Mouse (Mus musculus) granulocyte monocyte progenitor cell, adult 5-6 weeks (primary cell): ENCODE measurements at regions not wholly inside any gene's neighbourhood (a gene's known extent, or its start where the extent isn't known, plus 50 kb on each side); places are given as distances from the start of the nearest gene placed in this dataset.

ENCODE experiments used
- ATAC-seq: replicated peaks from 2 replicates; pipeline ENCODE4 v1.8.0; 2016; ENCODE audit warnings: mild to moderate bottlenecking, moderate TSS enrichment, inconsistent platforms; ENCODE audit not compliant: poor library complexity, severe bottlenecking

DNA sequence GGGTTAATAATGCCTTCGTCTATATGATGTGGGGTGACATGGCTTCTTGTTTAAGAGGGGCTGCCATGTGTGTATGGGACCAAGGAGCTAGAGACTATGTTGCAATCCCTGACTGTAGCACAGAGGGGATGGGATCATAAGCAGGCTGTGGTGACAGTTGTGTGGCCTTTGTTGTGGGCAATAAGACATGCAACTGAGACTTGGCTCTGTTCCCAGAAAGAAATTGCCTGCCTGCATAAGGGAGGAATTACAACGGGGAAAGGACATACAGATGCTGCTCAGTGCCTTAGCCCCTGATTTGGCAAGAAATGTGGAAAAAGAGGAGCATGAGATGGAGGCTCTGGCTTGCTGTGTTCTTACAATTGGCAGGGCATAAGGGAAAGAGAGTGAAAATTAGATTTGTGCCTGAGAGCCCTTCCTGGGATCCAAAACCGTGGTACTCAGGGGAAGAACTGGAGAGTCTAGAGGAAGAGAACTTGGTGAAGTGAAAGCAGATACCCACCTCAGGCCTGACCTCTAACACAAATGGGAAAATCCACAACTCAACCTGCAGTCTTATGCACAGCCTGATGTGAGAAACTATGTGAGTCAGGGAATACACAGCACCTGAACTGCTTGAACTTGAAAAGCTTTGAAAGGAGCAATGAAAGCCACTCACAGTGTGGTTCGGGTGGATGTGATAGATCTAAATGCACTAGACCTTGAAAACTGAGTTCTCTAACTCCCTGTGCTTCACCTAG, 271.9 kb downstream of the 4930544G11Rik start:
- peak; percentile 86 for ATAC-seq

DNA sequence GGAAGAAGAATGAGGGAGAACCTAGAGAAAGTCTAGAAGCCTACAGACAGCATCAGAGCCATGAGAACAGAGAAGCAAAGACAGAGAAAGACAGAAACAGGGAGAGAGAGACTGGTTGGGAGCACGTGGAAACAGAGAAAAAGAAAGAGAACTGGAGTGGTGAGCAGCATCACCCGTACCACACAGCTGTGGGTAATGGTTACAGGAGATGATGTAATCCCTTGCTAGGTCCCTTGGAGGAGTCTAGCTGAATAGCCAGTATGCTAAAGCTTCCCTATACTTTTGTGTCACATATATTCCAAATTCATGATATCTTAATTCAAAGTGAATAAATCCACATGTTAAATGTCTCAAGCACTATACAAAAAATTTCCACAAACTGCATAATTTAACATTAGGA, 284.0 kb downstream of the 4930544G11Rik start:
- ATAC-seq, result peak; percentile 55; the same call in 1 of the 2 replicates

DNA sequence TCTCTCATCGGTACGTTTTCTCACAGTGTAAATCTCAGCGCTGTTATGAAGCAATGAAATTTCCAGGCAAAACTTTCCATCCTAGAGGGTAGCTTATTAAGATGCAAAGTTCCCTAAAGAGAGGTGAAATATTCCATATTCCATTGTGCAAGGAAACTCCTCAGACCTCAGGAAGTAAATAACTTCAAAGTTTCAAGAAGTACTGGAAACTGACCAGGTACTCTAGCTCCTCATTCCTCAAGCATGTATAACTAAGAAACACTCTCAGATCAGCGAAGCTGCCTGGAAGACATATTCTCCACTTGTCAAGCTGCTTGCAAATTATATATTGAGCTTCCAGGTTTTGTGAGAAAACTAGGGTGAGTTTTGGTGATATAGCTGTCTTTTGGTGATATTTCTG, 279.8 kb upstream of the Mad2l1 start:
- no peak for ATAC-seq

- ATAC-seq, result peak; percentile 89
Measured at GRCm38 (mm10) chr6:66263429-66263828, 271.8 kb upstream of the Mad2l1 start.

- ATAC-seq, result no peak
Measured at GRCm38 (mm10) chr6:66263918-66264317, 271.3 kb upstream of the Mad2l1 start.

DNA sequence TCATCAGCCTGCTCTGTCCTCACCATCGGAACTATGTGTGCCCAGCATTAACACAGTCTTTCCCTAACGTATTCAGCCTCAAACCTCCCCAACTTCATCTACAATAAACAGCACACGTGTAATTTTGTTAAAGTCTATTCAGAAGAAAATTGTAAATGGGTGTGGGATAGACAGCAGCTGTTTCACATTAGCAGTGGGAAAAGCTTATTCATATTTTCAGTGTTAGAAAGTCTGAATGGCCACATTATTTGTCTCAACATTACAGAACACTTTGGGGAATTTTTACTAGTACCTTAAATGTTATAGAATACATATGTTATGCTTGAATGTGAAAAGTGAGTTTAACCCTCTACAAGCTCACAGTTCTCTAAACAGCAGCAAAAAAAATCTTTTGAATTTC, 266.8 kb upstream of the Mad2l1 start:
- ATAC-seq, result no peak

GRCm38 (mm10) chr6:66271414-66272206, 263.6 kb upstream of the Mad2l1 start:
- no peak for ATAC-seq

- ATAC-seq, result peak; percentile 85
Measured at GRCm38 (mm10) chr6:66272216-66272615, 263.0 kb upstream of the Mad2l1 start.

DNA sequence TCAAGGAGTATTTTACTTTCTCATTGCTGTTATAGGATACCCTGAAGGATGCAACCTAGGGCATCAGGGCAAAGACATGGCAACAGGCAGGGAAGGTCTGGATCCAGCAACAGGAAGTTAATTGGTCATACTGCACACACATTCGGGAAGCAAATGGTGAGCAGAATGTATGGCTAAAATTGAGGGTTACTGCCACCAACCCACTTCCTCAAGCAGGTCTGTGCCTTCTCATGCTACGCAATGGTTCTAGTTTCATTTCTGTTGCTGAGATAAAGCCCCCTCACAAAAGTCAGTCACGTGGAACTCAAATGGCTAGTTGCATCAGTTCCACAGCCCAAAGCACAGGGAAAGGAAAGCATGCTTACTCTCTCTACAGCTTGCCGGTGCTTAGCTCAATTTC, 260.5 kb upstream of the Mad2l1 start:
- peak; percentile 92 for ATAC-seq

GRCm38 (mm10) chr6:66280701-66281100, 254.5 kb upstream of the Mad2l1 start:
- no peak for ATAC-seq

DNA sequence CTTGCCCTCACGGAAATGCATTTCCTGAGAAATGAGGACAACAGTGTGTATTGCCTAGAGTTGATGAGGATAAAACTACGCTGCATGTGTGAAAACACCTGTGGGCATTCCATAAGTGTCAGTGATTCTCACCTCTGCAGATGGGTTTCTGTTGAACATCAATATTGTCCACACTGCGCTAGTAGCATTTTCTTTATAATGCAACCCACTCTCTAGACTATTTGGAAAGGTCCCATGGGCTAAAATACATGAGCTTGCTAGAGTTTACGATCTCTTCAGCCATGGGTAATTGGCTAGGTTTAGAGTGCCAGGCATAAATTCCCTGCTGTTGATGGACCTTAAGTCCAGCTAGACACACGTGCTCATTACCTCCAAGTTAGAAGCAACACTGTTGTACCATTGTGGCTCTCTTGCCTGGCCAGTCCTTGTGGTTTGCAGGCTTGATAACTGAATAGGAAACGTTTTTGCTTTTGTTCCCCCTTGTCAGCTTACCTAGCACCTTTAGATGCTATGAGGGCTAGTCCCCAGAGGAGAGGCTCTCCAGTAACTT, 252.5 kb upstream of the Mad2l1 start:
- no peak for ATAC-seq

DNA sequence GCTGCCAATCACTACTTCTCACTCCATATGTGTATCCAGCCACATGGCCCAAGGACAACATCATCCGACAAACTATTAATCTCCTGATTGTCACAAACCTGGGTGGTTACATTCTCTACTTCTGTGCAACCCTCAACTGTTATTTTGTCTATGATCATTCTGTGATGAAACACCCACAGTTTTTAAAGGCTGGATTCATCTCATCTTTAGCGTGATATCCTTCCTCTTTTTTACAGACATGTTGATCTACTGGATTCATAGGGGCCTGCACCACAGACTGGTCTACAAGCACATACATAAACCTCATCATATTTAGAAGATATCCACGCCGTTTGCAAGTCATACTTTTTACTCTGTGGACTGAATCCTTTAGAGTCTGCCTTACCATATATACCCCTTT, 251.7 kb upstream of the Mad2l1 start:
- ATAC-seq, result peak; percentile 90

DNA sequence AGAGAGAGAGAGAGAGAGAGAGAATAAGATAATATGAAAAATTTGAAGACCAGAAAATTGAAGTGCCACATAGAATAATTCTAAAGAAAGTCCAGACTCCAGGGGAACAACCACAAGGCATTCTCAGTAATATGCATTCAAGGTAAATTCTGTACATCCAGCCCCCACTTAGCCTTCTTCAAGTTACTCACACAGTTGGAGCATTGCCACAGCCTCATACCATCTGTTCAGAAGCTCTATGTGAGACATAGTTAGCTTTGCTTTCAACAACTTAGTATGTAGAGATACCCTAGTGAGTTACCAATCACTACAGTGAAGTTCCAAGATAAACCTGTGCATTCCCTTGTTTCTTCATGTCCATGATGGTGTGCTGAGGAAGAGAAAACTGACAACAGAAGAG, 247.6 kb upstream of the Mad2l1 start:
- ATAC-seq, result no peak

GRCm38 (mm10) chr6:66289196-66289595, 246.0 kb upstream of the Mad2l1 start:
- ATAC-seq, result no peak

DNA sequence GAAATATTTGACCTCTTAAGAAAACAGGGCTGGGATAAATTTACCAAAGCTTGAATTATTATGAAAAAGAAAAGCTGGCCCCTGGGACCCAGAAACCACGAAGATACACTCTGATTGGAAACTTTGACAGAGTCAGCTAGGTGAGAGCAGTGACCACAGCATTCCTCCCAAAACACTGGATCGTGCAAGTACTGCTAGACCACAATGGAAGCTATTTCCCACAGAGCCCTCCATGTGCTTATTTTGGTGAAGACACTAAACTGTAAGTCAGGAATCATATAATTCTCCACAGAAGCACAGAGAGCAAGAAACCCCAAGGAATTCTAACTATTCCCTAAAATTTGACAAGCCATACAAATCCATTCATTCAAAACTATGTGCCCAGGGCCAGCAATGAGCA, 243.6 kb upstream of the Mad2l1 start:
- ATAC-seq, result no peak

DNA sequence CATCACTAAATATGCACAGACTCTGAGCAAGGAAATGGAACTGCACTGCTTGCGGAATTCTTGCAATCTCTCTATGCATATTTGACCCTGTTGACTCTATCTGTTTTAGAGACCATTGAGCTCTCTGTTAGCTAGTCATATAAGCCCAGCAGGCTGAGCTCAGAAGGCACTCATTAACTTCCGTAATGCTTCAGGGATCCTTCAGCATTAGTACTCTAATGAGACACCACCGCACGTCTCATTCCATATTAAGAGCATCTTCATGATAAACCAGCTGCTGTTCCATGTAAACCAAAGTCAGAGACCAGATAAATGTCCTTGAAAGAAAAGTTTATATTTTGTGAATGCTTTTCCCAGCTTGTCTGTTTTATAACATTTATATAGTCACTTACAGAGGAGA, 237.1 kb upstream of the Mad2l1 start:
- no peak for ATAC-seq

GRCm38 (mm10) chr6:66300189-66300588, 235.0 kb upstream of the Mad2l1 start:
- no peak for ATAC-seq

DNA sequence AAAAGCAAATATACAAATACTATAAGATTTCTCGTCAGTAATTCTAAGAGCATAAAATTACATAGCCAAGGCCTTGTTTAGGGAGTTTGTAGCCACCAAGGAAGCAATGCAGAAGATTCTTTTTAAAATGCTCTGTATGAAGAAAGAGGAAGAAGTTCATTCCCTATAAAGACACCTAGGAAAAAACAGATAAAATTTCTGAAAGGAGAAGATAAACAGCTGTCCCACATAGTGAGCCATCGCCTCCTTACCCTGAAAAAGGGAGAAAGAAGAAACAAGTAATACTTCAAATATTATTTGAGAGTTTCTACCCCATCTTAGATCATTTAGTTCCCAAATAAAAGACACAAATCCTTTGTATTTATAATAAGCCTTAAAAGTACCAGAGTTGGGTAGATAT, 190.3 kb upstream of the Mad2l1 start:
- ATAC-seq, result no peak

- ATAC-seq, result peak; percentile 90
Measured at GRCm38 (mm10) chr6:66347356-66347755, 187.8 kb upstream of the Mad2l1 start.

GRCm38 (mm10) chr6:66361130-66361529, 174.1 kb upstream of the Mad2l1 start:
- ATAC-seq, result no peak

- ATAC-seq, result no peak
Measured at GRCm38 (mm10) chr6:66367263-66367662, 167.9 kb upstream of the Mad2l1 start.
